Mouse (Mus musculus) brown adipose tissue, adult 24 weeks (tissue): ENCODE results near the gene Cldn6. TPM values are rescaled to one million over a fixed set of nuclear protein-coding genes. Genes with fewer than 3 reads are reported as not detected.

Experiments used
- H3K27ac ChIP-seq: fragments of 200-500 bp; replicated peaks from 2 replicates; pipeline ENCODE4 v1.5.1; 2012; ENCODE audit warnings: low read depth, mild to moderate bottlenecking, low read length
- H3K4me1 ChIP-seq: fragments of 200-500 bp; 2 replicates; pipeline ENCODE4 v1.6.1; 2012; ENCODE audit warnings: low read length, mixed read lengths; ENCODE audit not compliant: control insufficient read depth, insufficient read depth, insufficient read length
- H3K4me3 ChIP-seq: fragments of 200-500 bp; 2 replicates; pipeline ENCODE4 v1.5.1; 2012; ENCODE audit warnings: low read depth, mild to moderate bottlenecking, low read length, moderate library complexity; ENCODE audit not compliant: insufficient read depth
- polyA plus RNA-seq: library from polyadenylated mRNA; stranded (reverse); fragments of >200 nt; gene quantifications from 2 replicates; pipeline ENCODE4 v1.2.4, GENCODE M21; 2012; ENCODE audit not compliant: missing spikeins, insufficient read depth, insufficient read length

The Cldn6 gene
- polyA plus RNA-seq, 1 experiment = not detected

GRCm38 (mm10) chr17:23683226-23683625 is 4.2 kb downstream of the Cldn6 start:
- Histone ChIP-seq H3K27ac (no peak overlapping the region), H3K4me1 (no peaks in the 10 kb centered on the region), H3K4me3 (no peak overlapping the region)

- H3K4me1 ChIP-seq = no peaks in the 10 kb centered on the region
- no peak within 1 kb of the TSS for H3K4me3 ChIP-seq
- no peak within 1 kb of the TSS for H3K27ac ChIP-seq
Observed at GRCm38 (mm10) chr17:23683856-23684672, 5.0 kb downstream of the Cldn6 start, which contains the start of gene Cldn9. Cldn9 (minus strand) TSS chr17:23684026.

- no peaks in the 10 kb centered on the region for H3K4me1 ChIP-seq
- H3K27ac ChIP-seq = no peak overlapping the region
- H3K4me3 ChIP-seq = no peak overlapping the region
Observed at GRCm38 (mm10) chr17:23694491-23694890, 15.4 kb downstream of the Cldn6 start.

- Histone ChIP-seq H3K4me1 (no peaks in the 10 kb centered on the region), H3K4me3 (no peak overlapping the region), H3K27ac (no peak overlapping the region)
Observed at GRCm38 (mm10) chr17:23695801-23696200, 16.8 kb downstream of the Cldn6 start.

GRCm38 (mm10) chr17:23699131-23700077 is 20.4 kb downstream of the Cldn6 start:
- no peak overlapping the region for H3K27ac ChIP-seq
- H3K4me1 ChIP-seq = no peaks in the 10 kb centered on the region

GRCm38 (mm10) chr17:23700079-23700478 is 21.0 kb downstream of the Cldn6 start:
- Histone ChIP-seq H3K4me3 (peak overlapping the region; percentile 67), H3K27ac (no peak overlapping the region), H3K4me1 (no peaks in the 10 kb centered on the region)

More at GRCm38 (mm10) chr17:23699131-23700077, 20.4 kb downstream of the Cldn6 start:
- H3K4me3 ChIP-seq = peak overlapping the region; percentile 67

GRCm38 (mm10) chr17:23703301-23703700 is 24.3 kb downstream of the Cldn6 start:
- no peaks in the 10 kb centered on the region for H3K4me1 ChIP-seq
- no peak overlapping the region for H3K4me3 ChIP-seq
- H3K27ac ChIP-seq = no peak overlapping the region

- no peaks in the 10 kb centered on the region for H3K4me1 ChIP-seq
- no peak overlapping the region for H3K4me3 ChIP-seq
- no peak overlapping the region for H3K27ac ChIP-seq
Observed at GRCm38 (mm10) chr17:23704741-23705140, 25.7 kb downstream of the Cldn6 start.

GRCm38 (mm10) chr17:23705525-23706104 is 26.6 kb downstream of the Cldn6 start:
- no peak overlapping the region for H3K4me3 ChIP-seq
- H3K27ac ChIP-seq = no peak overlapping the region
- no peaks in the 10 kb centered on the region for H3K4me1 ChIP-seq

- no peak overlapping the region for H3K27ac ChIP-seq
- H3K4me3 ChIP-seq = no peak overlapping the region
- H3K4me1 ChIP-seq = no peaks in the 10 kb centered on the region
Observed at GRCm38 (mm10) chr17:23706212-23706611, 27.2 kb downstream of the Cldn6 start.

- H3K4me3 ChIP-seq = no peak overlapping the region
- no peak overlapping the region for H3K27ac ChIP-seq
- H3K4me1 ChIP-seq = no peaks in the 10 kb centered on the region
Observed at GRCm38 (mm10) chr17:23717003-23717402, 38.0 kb downstream of the Cldn6 start.

GRCm38 (mm10) chr17:23719455-23719854 is 40.4 kb downstream of the Cldn6 start:
- H3K4me1 ChIP-seq = no peaks in the 10 kb centered on the region
- H3K4me3 ChIP-seq = no peak overlapping the region
- no peak overlapping the region for H3K27ac ChIP-seq

- no peak overlapping the region for H3K27ac ChIP-seq
- H3K4me3 ChIP-seq = no peak overlapping the region
- H3K4me1 ChIP-seq = no peaks in the 10 kb centered on the region
Observed at GRCm38 (mm10) chr17:23721886-23722285, 42.8 kb downstream of the Cldn6 start.

- H3K27ac ChIP-seq = no peak within 1 kb of the TSS
- H3K4me3 ChIP-seq = no peak within 1 kb of the TSS
- H3K4me1 ChIP-seq = no peaks in the 10 kb centered on the region
Observed at GRCm38 (mm10) chr17:23722376-23723125, 43.5 kb downstream of the Cldn6 start, which contains the start of gene 1520401A03Rik. 1520401A03Rik (minus strand) TSS chr17:23722783.
